Mouse (Mus musculus) left cerebral cortex, adult 2 months (tissue): ENCODE measurements around the gene Tbc1d22a. TPM values are rescaled to one million over a fixed set of nuclear protein-coding genes. Genes with fewer than 3 reads are reported as not detected.
"Not testable (repeated sequence)": the region's sequence is repeated elsewhere in the genome, so short reads cannot be mapped to it uniquely, and the experiment has no call there.

ENCODE experiments used
- DNase-seq, 2 experiments: peaks; one replicate each; pipeline ENCODE4 v3.0.0; 2021 to 2022; ENCODE audit warnings: low spot score in 2 of 2, mixed read lengths in 1 of 2; ENCODE audit errors: extremely low spot score in 1 of 2
- H3K27ac ChIP-seq: fragments of 200-600 bp; 2 replicates; pipeline ENCODE4 v1.8.1; 2022
- H3K4me3 ChIP-seq: fragments of 200-600 bp; 2 replicates; pipeline ENCODE4 v1.8.1; 2022
- CTCF ChIP-seq: fragments of 200-600 bp; IDR thresholded peaks from 2 replicates; pipeline ENCODE4 v1.8.1; 2022; ENCODE audit warnings: antibody characterized with exemption, mild to moderate bottlenecking, moderate library complexity
- intact Hi-C: fragments of 180-260 bp; cut with DNase I; formaldehyde crosslinking; loops from one replicate; pipeline ENCODE4 v1.15.1; 2025
- total RNA-seq, 2 experiments: library from RNA; stranded (reverse); gene quantifications; 2 replicates each; pipeline ENCODE4 v1.2.3; 2021

Gene Tbc1d22a
- total RNA-seq, 2 experiments from 2014 or later = 32.8 to 34.3 TPM

DNA sequence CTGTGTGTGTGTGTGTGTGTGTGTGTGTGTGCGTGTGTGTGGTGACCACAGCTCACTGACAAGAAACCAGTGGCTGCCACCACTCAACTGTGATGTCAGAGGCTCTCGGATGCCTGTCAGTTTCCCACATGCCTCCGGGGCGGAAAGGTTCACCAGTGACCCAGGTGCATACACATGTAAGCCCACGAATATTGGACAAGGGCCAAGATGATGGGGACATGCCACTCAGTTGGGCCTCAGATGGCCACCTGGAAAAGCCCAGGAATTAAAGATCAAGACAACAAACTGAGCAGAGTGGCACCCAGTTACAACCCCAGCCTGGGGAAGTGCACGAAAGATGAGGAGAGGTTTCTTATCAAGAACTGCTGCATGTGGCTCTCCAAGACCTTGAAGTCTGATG is 41.7 kb upstream of the Tbc1d22a start:
- DNase-seq = no peak
- 0 out of 2 replicates have a peak overlapping the region, but pooled peaks have one; percentile 16 for H3K27ac ChIP-seq
- no peak for TF ChIP-seq CTCF
- intact Hi-C loops = no loop called here
- H3K4me3 ChIP-seq = no peak overlapping the region

- intact Hi-C loops = no loop called here
- TF ChIP-seq CTCF = no peak
- Histone ChIP-seq H3K27ac (peak overlapping the region; percentile 16; the same call in 1 of the 2 replicates), H3K4me3 (no peak overlapping the region)
- DNase-seq = no peak
These were observed 40.9 kb upstream of the Tbc1d22a start for GRCm38 (mm10) chr15:86173136-86173985.

- intact Hi-C loops = no loop called here
- DNase-seq = no peak
- Histone ChIP-seq H3K27ac (no peak overlapping the region), H3K4me3 (no peak overlapping the region)
- no peak for TF ChIP-seq CTCF
These were observed 38.8 kb upstream of the Tbc1d22a start for GRCm38 (mm10) chr15:86175253-86176050.

DNA sequence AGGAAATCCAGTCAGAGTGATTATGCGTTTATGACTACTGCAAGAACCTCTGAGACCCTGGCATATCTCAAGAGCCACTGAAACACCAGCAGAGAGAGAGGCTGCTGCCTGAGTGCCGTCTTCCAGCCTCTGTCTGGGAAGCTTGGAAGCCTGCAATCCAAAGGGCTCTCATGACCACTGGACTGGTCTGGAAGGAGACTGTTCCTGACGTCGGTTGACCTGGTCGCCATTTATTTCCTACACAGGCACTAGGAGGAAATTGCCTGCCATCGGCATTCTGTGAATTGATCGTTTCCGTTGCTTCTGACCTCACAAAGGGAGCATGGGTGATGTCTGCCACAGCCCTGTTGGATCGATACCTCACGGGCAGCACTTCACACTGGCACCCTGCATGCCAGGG is 38.1 kb upstream of the Tbc1d22a start:
- no peak for TF ChIP-seq CTCF
- Histone ChIP-seq H3K4me3 (no peak overlapping the region), H3K27ac (no peak overlapping the region)
- no peak for DNase-seq
- intact Hi-C loops = no loop called here

DNA sequence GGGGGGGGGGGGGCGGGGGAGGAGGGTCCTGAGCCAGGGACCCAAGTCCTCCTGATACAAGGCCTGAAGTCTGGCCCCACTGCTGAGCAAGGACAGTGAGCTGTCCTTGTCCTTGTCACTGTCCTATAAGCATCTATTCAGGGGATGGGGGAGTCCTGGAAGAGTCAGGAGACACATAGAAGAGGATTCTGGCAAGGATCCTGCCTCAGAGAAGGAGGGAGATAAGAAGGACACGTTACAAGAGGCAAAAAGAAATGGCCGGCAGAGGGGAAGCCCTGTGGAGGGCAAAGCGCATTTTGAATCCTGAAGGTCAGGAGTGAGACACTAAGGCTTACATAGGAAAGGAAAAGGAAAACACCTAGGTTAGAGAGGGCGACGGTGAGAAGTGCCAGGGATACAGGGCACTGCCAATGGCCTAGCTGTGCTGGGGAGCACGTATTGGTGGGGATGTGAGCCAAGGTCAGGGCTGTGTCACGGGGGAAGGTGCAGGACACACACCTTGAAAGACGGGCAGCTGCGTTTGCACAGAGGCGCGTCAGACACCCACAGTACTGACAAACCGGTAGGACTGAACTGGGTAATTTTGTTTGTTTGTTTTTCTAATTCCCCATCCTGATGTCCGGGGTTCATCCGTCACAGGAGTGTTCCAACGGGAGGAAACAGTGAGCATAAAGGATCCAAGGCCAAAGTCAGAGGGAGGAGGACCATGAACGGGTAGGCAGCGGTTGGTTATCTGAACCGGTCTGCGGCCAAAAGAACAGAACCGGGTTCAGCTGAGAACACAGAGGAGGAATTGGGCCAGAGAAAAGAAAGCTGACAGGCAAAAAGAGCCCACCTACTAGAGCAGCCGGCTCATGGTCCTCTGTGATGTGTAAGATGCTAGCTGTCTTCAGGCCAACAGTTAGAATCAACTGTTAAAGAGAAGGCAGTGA is 37.2 kb upstream of the Tbc1d22a start:
- no peak for TF ChIP-seq CTCF
- H3K4me3 ChIP-seq = no peak overlapping the region
- no peak for DNase-seq
- intact Hi-C loops = no loop called here
- no peak overlapping the region for H3K27ac ChIP-seq

GRCm38 (mm10) chr15:86177703-86178251 is 36.5 kb upstream of the Tbc1d22a start:
- intact Hi-C loops, DNase-seq, H3K4me3 ChIP-seq, H3K27ac ChIP-seq: not testable (repeated sequence)

GRCm38 (mm10) chr15:86178594-86178993 is 35.7 kb upstream of the Tbc1d22a start:
- intact Hi-C loops = no loop called here
- DNase-seq = no peak
- Histone ChIP-seq H3K27ac (no peak overlapping the region; the same call in 1 of the 2 replicates), H3K4me3 (no peak overlapping the region)
- TF ChIP-seq CTCF = no peak

- intact Hi-C loops = no loop called here
- TF ChIP-seq CTCF = no peak
- Histone ChIP-seq H3K4me3 (no peak overlapping the region), H3K27ac (no peak overlapping the region)
- DNase-seq = no peak
These were observed 33.8 kb upstream of the Tbc1d22a start for GRCm38 (mm10) chr15:86180427-86180826.

- DNase-seq, H3K4me3 ChIP-seq, intact Hi-C loops: not testable (repeated sequence)
- peak overlapping the region; percentile 44; the same call in 1 of the 2 replicates for H3K27ac ChIP-seq
These were observed 32.9 kb upstream of the Tbc1d22a start for GRCm38 (mm10) chr15:86181321-86181720.

DNA sequence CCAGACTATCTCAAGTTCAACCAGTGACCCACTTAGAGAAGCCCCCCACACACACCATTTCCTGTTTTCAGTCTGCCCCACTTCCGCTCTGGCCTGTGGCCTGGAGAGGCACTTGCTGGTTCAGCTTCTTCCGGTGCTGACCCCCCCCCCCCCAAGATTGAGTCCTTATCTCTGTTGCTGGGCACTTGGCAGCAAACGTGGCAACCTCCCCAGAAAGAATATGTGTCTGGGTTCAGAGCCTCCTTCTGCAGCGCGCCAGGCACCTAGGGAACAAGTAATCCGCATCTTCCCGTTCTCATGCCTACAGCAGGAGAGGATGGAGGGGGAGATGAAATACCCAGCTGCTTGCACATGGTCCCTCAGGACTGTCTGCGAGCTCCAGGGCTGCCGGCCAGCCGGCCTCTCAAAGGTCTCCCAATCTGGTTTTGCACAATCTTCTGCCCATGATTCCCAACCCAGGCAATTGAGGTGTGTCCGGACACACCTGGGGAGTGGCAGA is 32.3 kb upstream of the Tbc1d22a start:
- DNase-seq = no peak
- TF ChIP-seq CTCF = no peak

DNA sequence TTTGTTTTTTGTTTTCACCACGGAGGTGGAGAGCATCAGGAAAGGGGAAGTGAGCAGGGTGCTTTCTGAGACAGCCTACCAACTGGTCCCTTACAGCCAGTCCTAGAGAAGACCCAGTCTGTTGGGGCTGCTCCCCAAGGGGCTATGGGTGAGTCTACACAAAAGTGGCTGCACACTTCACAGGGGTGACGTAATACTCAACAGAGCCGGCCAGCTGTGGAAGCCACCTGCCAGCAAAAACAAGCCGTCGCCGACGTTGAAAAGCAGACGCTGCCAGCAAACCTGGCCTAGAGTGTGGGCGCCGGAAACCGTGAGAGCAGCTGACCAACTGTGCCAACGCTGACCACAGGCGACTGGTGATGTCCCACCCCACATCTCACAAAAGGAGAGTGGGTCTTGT is 31.6 kb upstream of the Tbc1d22a start:
- TF ChIP-seq CTCF = no peak
- H3K4me3 ChIP-seq = peak overlapping the region; percentile 24; the same call in 1 of the 2 replicates
- intact Hi-C loops = no loop called here
- peak; percentile 43 for DNase-seq
- H3K27ac ChIP-seq = peak overlapping the region; percentile 76

More for the DNA sequence above, 32.3 kb upstream of the Tbc1d22a start:
- intact Hi-C loops = no loop called here
- H3K4me3 ChIP-seq = 0 out of 2 replicates have a peak overlapping the region, but pooled peaks have one; percentile 16
- peak overlapping the region; percentile 76 for H3K27ac ChIP-seq
